Mouse (Mus musculus) liver, adult 2 months (tissue): ENCODE measurements around the gene Pcp4l1.

Experiments
- CTCF ChIP-seq: fragments of 200-500 bp; IDR thresholded peaks from 2 replicates; pipeline ENCODE4 v1.5.1; 2011; ENCODE audit warnings: low read depth, low read length, control low read depth
- POLR2A ChIP-seq: fragments of 200-500 bp; IDR thresholded peaks from 2 replicates; pipeline ENCODE4 v1.6.1; 2011; ENCODE audit warnings: low read length, control low read depth; ENCODE audit not compliant: insufficient read depth; ENCODE audit errors: extremely low read depth

DNA sequence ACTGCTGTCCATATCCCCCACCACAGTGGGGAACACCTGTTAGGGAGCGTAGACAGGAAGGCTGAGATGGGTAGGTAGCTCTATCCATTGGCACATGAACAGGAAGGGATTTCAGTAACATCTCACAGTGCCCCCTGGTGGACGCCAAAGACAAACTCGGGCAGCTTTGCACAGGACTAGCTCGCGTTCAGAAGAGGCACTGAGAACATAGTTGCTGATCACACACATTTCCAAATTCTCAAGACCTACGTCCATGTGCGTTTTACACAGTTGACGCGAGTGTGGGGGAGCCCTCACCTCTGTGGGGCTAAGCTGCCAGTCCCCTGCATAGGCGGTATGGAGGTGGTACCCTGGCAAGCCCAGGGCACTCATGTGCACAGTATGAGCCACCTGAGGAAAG, 24.8 kb upstream of the Pcp4l1 start:
- TF ChIP-seq CTCF = peak; percentile 88
- TF ChIP-seq POLR2A = 0 out of 2 replicates have a peak, but pooled peaks have one; percentile 19
